Mouse (Mus musculus): Measurements from ENCODE around the gene Fip1l1.

- TF ChIP-seq MEF2A (IDR thresholded peaks at IDR 0.05; ENCODE audit: borderline replicate concordance, low read depth, low read length) = no peak
- TF ChIP-seq TCF12 (IDR thresholded peaks at IDR 0.05; ENCODE audit: low read depth, low read length) = no peak
- TF ChIP-seq MAFK (IDR thresholded peaks at IDR 0.05; ENCODE audit: insufficient replicate concordance, low read length) = no peak
- peak; percentile 59 to 69 for TF ChIP-seq CTCF (conservative IDR thresholded peaks at IDR 0.05 in 1 of 2, IDR thresholded peaks at IDR 0.05 in 1 of 2; ENCODE audit: low read depth in 2 of 2, low read length in 2 of 2)
- no peak for TF ChIP-seq MYC (IDR thresholded peaks at IDR 0.05; ENCODE audit: low read depth, low read length)
- no peak for TF ChIP-seq POLR2A (IDR thresholded peaks at IDR 0.05; ENCODE audit: low read depth, low read length)
- TF ChIP-seq NELFE (IDR thresholded peaks at IDR 0.05; ENCODE audit: low read depth, low read length) = no peak
- no peak for TF ChIP-seq RCOR1 (conservative IDR thresholded peaks at IDR 0.05; ENCODE audit: low read depth, low read length)
- TF ChIP-seq USF1 (IDR thresholded peaks at IDR 0.05; ENCODE audit: low read depth, low read length) = no peak
- TF ChIP-seq BHLHE40 (IDR thresholded peaks at IDR 0.05; ENCODE audit: low read depth, low read length) = no peak
- no peak for TF ChIP-seq EP300 (IDR thresholded peaks at IDR 0.05; ENCODE audit: low read length)
Observed at GRCm38 (mm10) chr5:74618573-74619059, 83.4 kb downstream of the Fip1l1 start.
